Mouse (Mus musculus) brain, embryonic 14.5 days (tissue): ENCODE measurements around the gene Hmgxb4. TPM values are rescaled to one million over a fixed set of nuclear protein-coding genes. Genes with fewer than 3 reads are reported as not detected.

Experiments used
- DNase-seq: peaks from one replicate; pipeline ENCODE4 v3.0.0-alpha.2; 2011; ENCODE audit warnings: low read depth
- CTCF ChIP-seq: fragments of 200-500 bp; IDR thresholded peaks from 2 replicates; pipeline ENCODE4 v1.5.1; 2012; ENCODE audit warnings: inconsistent platforms, mild to moderate bottlenecking, moderate library complexity, borderline replicate concordance; ENCODE audit not compliant: insufficient read depth, insufficient read length; ENCODE audit errors: extremely low read depth
- POLR2A ChIP-seq: fragments of 200-500 bp; IDR thresholded peaks from 2 replicates; pipeline ENCODE4 v1.6.1; 2012; ENCODE audit warnings: mild to moderate bottlenecking, inconsistent platforms, borderline replicate concordance; ENCODE audit not compliant: poor library complexity, insufficient read depth, insufficient read length, severe bottlenecking; ENCODE audit errors: extremely low read depth
- polyA plus RNA-seq: library from polyadenylated mRNA; depleted of rRNA; stranded (reverse); fragments of >200 nt; gene quantifications from 2 replicates; pipeline ENCODE4 v1.2.3, GENCODE M21; 2012

Gene Hmgxb4
- polyA plus RNA-seq, 1 experiment = 66.2 TPM

DNA sequence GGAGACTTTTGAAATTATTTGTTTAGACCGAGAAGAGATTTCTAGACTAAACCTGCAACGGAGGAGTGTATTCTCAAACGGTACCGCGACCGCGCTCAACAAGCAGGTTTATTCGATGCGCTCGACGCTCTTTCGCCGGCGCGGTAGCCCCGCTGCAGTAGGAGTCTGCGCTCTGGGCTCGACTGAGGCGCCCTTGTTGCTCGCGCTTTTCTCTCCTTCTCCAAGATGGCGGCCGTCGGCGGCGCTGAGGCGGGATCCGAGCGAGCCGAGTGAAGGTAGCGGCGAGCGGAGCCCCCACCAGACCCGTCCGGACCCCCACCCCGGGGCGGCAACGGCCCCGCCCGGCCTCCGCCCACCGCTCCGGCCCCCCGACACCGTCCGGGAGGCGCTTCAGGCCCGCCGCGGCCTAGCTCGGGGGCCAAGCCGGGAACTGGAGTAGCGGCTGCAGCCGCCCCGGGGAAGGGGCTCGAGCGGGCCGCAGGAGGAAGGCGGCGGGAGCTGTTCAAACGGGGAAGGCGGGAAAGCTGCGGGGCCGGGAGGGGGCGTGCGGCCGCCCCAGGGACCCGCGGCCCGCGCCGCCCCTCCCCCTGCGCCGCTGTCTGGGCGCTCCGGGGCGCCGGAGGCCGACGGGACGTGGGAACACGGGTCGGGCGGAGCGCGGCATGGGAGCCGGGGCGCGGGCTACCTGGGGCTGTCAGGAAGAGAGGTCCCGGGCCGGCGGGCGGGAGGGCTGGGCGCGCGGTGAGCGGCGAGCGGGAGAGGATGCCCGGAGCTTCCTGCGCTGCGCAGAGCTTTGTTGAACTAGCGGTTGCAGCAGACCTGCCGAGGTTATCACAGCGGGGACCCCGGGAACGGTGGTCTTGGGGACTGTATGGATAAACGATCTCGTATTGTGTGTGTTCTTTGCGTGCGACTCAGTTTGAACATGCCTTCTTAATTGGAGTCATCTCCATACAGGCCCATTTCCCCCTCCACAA lies 607 bp downstream of the Hmgxb4 start:
- peak; percentile 97 for DNase-seq
- 0 out of 2 replicates have a peak, but pooled peaks have one; percentile 27 for TF ChIP-seq POLR2A
- TF ChIP-seq CTCF = no peak

DNA sequence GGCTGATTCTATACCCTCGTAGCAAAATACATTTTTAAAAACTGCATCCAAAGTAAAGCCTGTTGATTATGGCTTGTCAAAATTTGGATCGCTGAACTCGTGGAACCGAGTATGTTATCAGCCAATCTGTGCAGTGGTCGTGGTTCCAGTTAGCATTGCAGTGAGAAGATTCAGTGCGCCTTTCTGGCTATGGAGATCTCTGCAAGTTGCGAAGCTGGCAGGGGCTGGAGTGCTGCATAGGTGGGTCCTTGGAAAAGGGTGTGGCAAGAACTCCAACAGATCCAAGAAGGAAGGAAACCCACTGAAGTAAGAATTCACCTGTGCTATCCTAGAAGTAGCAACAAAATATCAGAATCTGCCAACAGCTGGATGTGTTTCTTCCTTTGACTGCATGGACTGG lies 1.4 kb downstream of the Hmgxb4 start:
- TF ChIP-seq POLR2A = no peak
- no peak for TF ChIP-seq CTCF
- peak; percentile 50 for DNase-seq

DNA sequence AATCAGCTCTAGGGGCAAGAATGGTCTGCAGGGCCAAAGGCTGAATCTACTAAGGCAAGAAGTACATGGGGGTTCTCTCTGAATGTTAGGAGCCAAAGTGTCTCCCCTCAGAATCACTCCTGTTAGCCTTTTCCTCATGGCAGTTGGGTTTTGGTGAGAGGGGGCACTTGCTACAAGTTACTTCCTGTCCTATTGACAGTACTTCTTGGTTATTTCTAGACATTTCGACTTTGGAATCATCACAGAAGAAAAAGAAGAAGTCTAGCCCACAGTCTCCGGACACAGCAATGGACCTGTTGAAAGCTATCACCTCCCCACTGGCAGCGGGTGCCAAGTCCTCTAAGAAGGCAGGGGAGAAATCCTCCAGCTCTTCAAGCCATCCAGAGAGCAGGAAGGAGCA lies 7.3 kb downstream of the Hmgxb4 start:
- no peak for TF ChIP-seq POLR2A
- no peak for DNase-seq

DNA sequence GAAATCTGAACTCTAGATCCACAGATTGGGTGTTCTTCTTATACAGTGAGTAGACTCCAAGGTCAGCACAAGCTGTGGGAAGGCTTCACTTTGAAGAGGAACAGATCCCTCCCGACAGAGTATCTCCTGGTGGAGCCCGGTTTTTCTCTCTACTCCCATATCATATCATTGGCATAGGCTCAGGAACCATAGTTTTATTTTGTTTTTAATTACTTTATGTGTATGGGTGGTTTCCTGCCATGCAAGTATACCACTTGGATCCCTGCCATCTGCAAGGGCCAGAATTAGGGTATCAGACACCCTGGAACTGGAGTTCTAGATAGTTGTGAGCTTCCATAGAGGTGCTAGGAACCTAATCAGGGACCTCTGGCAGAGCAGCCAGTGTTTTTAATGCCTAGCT lies 15.7 kb downstream of the Hmgxb4 start:
- no peak for DNase-seq
- TF ChIP-seq POLR2A (no peak), CTCF (no peak)

DNA sequence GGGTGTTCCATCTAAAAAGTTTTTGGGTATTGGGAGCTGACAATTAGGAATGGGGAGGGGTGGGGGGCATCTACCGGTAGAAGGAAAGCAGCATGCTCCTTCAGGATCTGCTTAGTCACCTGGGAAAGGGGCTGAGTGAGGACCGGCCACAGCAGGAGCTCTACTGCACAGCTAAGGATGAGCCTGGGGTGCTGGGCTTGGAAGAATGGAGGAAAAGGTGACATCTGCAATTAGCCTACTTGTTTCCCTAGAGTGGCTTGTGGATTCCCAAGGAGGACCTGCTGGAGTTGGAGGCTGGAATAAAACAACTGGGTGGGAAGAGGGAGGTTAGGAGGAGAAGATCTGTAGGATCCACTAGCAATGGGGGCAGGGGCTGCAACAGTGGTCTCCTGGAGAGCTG lies 20.4 kb downstream of the Hmgxb4 start:
- DNase-seq = no peak
- no peak for TF ChIP-seq POLR2A
- TF ChIP-seq CTCF = no peak

DNA sequence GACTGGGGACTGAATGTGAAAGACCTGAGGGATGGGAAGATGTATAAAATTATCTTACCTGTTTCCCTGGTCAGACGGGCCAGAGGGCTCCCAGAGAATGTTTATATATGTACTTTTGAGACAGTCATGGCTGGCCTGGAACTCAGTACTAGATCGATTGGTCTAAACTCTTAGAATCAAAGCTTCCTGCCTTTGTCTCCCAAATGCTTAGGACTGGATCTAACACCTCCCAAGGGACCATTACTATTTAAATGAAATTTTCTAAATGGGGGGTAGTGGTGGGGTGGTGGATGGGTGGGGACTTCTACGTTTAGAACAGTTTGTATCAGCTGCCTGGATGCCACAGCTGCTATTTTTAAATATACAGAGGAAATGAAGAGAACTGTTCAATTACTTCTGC lies 20.8 kb downstream of the Hmgxb4 start:
- no peak for DNase-seq
- TF ChIP-seq POLR2A (no peak), CTCF (no peak)

DNA sequence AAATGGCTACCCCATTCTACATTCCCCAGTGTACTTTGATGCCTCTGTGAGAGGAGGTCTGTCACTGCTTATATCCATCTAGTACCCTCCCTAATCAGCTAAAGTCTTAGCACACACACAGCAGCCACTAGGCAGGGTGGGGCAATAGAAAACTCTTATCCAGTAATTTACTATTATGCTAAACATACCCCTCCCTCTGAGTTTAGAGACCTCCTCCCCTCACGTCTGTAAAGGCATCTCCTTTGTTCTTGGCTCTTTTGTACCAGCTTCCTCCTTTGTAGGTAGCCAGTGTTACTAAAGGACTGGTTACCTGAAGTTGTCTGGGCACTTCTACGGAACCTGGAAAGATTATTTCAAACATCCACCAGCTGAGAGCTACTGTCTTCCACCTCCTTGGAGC lies 22.8 kb downstream of the Hmgxb4 start:
- no peak for TF ChIP-seq CTCF
- no peak for TF ChIP-seq POLR2A
- no peak for DNase-seq

DNA sequence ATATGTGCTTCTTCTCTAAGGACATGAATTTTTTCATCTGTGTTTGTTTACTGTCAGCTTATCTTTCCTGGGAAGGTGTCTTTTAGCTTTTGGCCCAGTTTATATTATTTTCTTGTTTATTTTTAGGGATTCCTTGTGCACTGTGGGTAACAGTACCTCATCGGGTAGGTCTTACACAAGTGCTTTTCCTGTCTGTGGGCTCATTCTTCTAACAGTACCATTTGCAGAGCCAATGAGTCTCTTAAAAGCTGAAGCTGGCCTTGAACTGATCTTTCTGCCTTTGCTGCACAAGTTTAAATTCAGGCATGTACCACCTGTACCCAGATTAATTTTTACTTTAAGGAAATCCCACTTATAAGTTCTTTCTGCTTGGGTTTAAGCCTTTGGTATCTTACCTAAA lies 23.3 kb downstream of the Hmgxb4 start:
- DNase-seq = no peak
- TF ChIP-seq CTCF (no peak), POLR2A (no peak)

DNA sequence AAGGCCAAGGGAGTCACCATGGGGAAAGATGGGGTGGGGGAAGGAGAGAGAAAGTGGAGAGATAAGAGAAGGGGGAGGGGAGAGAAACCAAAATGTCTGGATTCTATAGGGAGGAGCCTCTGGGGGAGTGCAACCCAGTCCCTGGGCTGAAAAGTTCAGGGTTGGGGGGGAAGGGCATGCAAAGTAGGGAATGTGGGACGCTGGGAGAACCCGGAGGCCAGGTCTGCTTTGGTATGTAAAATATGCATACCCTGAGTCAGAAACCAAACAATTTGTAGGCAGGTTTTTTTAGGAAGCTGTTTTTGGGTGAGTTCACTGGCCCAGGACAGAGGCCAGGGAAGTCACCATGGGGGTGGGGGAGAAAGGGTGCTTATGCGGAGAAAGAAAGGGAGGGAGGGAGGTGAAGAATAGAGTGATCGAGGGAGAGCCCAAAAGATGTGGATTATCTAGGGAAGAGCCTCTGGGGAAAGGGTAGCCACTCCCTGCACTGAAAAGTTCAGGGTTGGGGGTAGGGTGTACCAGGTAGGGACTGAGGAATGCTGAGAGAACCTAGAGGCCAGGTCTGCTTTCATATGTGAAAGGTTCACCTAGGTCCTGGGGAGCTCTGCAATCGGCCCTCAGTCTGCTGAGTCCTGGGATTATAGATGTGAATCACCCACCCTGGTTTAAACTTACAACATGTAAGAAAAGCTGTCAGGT lies 25.3 kb downstream of the Hmgxb4 start:
- TF ChIP-seq CTCF = no peak
- TF ChIP-seq POLR2A = no peak
- DNase-seq = no peak

DNA sequence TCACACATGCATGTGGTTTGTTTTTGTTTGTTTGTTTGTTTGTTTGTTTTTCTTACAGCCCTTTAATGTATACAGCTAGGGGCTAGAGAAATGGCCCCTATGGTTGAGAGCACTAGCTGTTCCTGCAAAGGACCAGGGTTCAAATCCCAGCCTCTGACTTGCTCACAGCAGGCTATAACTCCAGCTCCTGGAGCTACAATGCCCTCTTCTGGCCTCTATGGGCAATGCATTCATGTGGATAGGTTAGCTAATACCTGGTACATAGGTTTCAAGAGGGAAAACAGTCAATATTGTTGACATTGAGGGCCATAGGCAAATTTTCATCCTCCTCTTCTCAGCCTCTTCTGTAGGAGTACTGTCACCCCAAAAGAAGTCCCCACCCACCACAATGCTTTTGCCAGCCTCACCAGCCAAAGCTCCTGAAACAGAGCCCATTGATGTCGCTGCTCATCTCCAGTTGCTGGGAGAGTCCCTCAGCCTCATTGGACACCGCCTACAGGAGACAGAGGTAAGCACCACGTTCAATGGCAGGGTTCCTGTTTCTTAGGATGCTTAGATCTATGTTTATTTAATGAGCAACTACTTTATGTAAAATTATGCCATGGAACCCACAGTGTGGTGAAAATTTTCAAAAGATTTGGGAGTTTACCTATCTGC lies 30.6 kb downstream of the Hmgxb4 start:
- no peak for TF ChIP-seq POLR2A
- peak; percentile 18; the same call in 1 of the 2 replicates for TF ChIP-seq CTCF

DNA sequence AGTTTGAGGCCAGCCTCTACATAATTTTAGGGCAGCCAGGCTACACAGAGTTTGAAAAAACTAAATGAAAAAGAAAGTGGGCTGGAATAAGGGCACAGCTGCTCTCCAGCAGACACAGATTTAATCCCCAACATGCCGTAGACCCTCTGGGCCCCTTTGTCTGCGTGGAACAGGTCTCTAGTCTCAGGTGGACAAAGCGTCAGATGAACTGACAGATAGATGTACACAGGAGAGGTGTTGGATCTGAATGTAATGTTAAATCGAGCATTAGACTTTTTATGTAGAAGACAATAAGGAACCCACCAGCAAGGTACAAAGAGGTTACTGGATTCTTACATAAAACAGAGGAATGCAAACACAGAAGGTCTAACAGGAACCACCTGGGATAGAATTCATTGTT lies 32.7 kb downstream of the Hmgxb4 start:
- no peak for DNase-seq
- TF ChIP-seq CTCF (no peak), POLR2A (no peak)

More for the DNA sequence above, 30.6 kb downstream of the Hmgxb4 start:
- no peak for DNase-seq

DNA sequence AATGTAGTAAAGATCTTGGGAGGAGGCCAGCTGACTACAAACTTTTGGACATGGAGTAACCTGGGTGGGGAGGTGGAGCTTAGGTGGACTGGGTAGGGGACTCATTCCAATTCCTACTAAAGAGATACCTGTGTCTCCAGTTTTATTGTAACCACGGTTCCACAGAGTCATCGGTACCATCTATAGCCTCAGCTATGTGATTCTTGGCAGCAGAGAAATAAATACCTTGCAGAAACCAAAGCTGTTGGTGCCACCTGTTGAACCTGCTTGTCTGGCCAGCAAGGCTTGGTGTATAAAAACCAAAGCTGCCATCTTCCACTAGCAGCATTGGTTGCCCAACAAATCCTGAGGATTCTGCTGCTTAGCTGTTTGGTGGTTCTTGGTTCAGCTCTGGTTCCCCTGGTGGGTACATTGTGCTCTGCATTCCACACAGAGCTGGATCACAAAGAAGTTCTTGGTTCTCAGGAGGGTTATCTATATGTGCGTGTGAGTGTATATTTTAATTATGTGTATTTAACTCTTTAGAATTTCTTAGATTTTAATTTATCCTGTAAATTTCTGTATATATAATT lies 37.4 kb downstream of the Hmgxb4 start:
- TF ChIP-seq CTCF = peak; percentile 10; the same call in 1 of the 2 replicates
- no peak for TF ChIP-seq POLR2A
- no peak for DNase-seq

DNA sequence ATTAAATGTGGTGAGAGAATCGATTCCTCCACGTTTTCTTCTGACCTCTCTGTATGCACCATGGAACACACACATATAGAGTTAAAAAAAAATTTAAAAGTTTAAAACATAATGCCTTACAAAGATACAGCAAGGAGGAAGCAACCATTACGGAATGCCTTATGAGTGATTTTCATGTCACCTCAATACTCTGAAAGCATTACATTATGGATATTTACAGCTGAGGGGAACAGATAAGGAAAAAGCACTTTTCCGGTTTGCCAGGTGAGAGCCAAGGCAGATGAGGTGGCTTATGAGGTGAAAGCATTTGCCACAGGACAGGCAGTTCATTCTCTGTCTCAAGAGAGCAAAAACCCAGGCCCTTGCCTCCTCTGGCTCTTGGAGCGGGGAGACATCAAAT lies 39.8 kb downstream of the Hmgxb4 start:
- DNase-seq = no peak
- TF ChIP-seq POLR2A (no peak), CTCF (no peak)
